Mouse (Mus musculus) c-Kit-negative CD71-positive TER-119-positive erythroid progenitor cells, embryonic 14.5 days (primary cell): Measurements from ENCODE around the gene Ifitm3.
"Not testable (repeated sequence)": the region's sequence is repeated elsewhere in the genome, so short reads cannot be mapped to it uniquely, and the experiment has no call there.

Experiments
- DNase-seq: peaks from one replicate; pipeline ENCODE4 v3.0.0-alpha.2; 2013; ENCODE audit warnings: low read depth, low spot score

The Ifitm3 gene

DNA sequence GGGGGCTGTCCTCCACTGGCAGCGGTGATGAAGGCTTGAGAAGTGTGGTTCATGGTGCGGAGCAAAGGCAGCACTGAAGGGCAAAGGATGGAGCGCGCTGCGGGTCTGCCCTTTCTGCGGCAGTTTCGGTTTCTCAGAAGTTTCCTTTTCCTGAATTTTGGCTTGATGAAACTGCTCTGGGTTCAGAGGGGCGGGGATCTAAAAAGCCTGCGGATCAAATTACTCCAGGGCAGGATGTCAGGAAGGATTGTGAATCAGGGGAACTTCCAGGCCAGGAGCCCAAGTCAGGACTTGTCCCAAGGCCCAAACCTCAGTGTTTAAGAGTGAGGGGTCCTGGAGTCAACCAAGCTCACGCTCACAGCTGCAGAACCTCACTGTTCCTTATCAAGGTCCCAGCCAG, at the start of gene Ifitm3:
Ifitm3 (minus strand) TSS at position 178 of the 400 bp plus-strand sequence.
- DNase-seq, result no peak

DNA sequence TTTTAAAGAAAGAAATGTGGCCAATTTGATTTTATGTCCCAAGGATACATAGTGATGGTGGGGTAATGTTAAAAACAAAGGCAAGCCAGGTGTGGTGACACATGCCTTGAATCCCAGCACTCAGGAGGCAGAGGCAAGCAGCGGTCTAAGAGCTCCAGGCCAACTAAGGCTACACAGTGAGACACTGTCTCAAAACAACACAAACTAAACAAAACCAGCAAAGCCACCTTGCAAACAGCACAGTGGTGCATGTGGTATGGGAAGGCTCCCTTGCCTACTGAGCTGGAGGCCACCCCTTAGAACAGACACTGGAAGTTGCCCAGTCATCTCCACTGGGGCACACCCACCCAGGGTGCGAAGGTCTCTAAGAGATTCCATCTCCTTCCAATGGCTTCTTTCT, 49.4 kb upstream of the Ifitm3 start:
- no peak for DNase-seq

DNA sequence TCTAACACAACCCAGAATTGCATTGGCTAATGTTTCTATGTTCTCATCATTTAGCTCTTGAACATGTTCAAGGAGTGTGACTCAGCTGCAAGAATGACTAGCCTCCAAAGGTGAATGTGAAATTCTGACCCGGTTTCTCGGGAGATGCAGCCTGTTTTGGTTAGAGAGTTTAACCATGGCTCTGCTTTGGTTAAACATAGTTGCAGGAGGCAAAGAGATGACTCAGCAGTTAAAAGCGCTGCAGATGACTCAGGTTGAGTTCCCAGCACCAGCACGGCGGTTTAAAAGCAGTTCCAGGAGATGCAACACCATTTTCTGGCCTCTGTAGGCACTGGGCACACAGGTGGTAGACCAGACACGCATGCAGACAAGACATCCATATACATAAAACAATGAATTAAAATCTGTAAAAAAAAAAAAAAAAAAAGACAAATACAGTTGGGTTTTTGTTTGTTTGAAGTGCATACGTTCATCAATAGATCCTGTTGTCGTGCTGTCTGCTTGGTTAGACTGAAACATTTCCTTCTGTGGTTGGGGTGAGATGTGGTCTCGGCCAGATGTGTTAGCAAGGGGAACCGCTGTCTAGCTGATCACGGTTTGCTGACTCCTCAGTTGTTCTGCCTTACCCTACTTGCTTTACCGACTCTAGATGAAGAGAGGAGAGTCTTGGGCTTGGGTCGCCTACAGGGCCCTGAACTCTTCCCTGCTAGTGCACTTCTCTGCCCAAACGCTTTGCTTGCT, 48.2 kb upstream of the Ifitm3 start:
- no peak for DNase-seq

DNA sequence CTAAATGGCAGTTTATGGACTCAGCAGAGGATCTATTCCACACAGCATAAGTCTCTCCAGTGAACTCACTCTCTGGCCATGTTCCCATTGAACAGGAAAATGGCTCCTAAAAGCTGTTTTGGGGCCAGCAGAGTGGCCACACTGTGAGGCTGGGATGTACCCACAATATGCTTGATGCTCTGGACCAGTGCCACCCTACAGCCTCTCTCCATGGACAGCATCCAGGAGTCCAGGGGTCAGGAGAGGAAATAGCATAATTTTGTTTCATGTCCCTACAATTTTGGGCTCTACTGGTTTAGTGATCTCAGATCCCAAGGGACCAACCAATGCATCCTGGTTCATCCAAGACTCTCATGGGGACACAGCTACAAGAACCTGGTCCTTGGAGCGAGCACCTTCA, 47.0 kb upstream of the Ifitm3 start:
- DNase-seq, result no peak

DNA sequence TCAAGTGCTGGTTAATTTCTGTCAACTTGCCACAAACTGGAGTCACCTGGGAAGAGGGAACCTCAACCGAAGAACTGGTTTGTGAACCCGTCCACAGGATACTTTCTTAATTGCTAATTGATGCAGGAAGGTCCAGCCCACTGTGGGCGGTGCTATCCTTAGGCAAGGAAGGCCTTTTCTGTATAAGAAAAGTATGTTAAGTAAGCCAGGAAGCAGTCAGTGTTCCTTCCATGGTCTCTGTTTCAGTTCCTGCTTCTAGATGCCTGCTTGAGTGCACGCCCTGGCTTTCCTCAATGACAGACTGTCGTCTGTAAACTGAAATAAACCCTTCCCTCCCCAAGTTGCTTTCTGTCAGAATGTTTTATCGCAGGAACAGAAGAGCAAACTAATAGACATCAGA, 46.4 kb upstream of the Ifitm3 start:
- DNase-seq, result no peak

DNA sequence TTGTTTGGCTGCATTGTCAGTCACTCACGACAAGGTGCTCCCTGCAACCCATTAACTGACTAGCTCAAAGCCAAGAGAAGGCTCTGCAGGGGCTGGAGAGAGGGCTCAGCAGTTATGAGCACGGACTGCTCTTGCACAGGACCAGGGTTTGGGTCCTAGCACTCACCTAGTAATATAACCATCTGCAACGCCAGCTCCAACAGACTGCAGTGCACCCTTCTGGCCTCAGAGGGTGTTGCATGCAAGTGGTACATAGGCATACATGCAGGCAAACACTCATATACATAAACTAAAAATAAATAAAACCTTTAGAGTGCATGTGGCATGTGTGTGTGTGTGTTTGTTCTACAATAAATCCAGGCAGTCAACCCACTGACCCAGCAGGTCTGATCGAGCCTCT, 45.2 kb upstream of the Ifitm3 start:
- no peak for DNase-seq

DNA sequence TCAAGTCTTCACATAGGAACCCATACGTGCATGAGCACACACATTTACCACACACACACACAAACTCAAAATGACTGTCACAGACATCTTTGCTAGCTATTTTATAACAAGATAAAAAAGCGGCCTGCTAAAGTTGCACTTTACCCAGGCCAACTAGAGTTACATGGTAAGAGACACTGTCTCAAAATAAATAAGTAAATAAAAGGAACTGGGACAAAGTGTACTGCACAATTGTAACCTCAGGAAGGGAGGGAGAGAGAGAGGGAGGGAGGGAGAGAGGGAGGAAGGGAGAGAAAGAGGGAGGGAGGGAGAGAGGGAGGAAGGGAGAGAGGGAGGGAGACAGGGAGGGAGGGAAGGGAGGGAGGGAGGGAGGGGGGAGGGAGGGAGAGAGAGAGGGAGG, 41.9 kb upstream of the Ifitm3 start:
- DNase-seq, result no peak

DNA sequence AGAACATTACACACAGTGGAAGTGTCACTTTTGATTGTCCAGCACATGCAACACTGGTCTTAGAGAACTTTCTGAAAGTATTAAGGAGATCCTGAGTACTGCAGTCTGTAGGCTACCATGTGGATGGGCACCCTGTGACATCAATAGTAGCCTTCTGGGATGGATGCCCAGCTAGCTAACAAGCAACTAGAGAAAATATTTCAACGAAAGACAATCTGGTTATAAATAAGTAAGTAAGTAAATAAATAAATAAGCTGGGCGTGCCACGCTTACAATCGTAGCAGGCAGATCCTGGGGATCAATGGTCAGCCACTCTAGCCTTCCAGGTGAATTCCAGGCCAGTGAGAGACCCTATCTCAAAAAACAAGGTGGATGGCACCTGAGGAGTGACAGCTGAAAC, 41.4 kb upstream of the Ifitm3 start:
- no peak for DNase-seq

DNA sequence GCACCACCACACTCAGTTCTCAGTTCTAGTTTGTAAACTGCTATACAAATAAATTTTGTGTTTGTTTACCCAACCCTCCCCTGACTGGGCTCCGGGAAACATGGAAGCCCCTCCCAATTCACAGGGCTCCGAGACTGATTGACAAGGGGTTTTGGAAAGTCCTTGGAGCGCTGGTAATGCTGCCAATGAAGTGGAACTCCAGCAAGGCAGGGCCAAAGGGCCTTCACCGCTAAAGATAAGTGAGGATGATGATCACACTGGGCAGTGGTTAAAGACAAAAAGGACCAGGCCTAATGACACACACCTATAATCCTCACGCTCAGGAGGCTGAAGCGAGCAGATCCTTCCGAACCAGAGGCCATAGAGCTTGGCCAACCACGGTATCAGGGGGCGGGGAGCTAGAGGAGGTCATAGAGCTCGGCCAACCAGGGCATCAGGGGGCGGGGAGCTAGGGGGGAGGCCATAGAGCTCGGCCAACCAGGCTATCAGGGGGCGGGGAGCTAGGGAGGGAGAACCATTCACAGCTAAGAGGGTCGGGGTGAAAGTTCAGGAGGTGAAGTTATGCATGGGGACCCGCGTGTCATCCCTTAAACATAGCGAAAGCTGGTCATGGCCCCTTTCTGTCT, 40.6 kb upstream of the Ifitm3 start:
- no peak for DNase-seq

DNA sequence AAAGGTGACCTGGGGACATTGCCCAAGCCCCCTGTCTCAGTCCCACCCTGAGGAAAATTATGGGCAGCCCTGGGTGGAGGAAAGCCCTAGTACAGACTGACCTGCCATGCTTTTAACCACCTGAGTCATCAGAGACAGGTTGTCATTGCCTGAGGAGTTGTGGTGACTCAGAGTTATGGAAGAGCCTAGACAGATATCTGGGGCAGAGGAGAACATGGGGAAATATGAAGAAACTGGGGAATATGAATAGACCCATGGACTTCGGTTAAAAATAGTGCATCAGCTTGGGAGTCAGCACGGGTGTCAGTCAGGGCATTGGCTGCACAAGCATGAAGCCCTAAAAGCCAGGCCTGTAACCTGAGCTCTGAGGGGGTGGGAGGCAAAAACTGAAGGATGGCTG, 38.8 kb upstream of the Ifitm3 start:
- no peak for DNase-seq

DNA sequence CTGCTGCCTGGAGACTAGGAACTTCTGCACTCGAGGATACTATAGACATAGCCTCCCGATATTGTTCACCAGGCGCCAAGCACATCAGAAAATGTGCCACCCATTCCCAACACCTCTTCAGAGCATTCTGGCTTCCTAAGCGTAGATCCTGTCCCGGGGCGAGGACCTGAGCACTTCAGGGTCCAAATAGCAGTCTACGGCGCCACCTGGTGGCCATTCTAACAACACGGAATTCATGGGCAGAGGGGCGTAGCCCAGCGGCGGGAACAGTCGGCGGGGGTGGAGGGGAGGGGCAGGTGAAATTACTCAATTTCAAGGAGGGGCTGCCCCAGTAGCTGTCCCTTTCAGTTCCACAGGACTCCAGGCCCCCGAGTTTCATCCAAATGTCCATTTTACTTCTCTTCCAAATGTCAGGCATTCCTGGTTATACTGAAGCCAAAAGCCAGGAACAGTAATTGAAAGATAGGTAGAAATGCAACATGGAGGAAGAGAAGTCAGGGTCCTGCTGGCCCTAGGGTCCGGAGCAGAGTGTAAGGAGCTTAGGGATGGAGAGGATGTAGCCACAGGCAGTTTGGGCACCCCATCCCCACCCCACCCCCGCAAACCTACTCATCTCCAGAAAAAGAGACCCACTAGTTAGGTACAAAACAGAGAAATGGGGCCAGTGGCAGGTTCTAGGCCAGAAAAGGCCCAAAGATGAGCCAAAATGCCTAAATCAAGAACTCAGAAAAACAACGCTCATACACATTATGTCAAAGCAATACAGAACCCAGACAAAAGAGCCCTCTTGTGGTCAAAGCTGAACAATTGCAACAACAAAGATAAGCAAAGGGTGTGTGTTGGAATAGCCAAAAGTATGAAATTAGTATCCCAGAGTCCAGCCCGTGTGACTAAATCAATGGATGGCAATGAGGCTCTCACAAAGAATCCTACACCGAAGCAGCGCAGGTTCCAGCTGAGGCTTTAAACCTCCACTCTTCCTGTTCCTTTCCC, 38.0 kb upstream of the Ifitm3 start:
- peak; percentile 81 for DNase-seq

DNA sequence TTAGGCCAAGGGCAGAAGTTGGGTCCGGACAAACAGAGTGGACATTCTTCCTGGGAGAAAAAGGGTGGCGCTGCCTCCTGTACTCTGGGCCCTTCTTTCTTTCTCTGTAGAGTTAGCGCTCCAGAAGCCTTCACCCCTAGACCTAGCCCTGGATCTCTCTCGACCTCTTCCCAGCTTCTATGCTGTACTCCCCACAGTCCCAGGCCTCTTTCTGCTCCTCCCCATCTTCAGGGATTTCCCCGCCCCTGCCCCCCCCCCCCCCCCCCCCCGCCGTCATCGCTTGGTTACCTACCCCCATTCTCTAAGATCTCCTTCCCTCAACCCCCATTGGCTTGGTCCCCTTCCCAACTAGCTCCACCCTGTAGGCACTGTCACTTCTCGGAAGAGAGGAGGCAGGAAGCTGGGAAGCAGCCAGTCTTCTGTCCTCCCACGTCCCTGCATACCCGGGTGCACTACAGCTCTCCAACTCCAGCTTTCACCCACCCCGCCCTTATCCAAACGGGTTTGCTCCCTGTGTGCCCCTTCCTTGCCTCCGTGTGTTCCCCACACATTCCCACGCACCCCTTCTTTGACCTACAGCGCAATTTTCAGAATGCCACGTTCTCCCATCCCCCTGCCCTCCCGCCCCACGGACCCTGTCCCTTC, 37.1 kb upstream of the Ifitm3 start:
- no peak for DNase-seq

DNA sequence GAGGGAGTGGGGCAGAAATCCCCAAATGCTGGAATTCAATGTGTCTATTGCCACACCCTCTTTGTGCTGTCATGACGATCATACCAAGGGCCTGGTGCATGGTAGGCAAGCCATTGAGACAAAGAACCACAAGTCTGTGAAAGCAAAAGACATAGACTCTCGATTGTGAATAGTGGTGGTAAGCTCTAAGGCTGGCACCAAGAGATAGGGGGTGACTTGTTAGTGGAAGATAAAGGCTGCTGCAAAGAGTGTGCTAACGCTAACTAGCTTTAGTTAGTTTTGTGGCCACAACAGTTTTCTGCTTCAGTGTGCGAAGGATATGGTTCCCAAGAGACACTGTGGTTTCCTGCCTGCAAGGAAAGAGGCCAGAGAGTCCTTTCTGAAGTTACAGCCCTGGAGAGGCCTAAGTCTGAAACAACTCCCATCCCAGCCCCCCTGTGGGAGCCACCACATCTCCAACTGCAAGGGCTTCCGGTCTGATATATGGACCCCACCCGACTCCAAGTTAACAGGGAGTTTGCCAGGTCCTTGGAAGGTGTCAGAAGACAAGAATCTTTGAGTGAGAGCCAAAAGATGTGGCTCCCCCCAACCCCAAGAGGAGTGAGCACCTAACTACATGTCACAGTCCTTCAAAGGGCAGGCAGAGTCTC, 36.5 kb upstream of the Ifitm3 start:
- DNase-seq, result no peak

DNA sequence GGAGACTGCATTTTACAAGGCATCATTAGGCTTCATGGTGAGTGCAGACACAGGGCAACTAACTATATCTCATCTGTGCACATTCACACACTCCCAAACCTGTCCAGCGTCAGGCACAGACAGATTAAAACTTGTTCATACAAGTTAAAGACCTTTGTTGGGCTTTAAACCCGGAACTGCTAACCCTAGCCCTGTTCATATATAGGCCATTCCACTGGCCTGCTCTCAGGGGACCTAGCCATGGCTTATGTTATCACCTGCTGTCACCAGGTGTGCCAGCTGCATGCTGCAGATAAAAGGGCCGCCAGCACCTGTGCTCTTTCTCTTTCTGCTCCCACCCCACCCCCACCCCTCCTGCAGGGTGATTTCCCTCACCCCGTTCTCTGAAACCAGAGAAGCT, 32.0 kb upstream of the Ifitm3 start:
- no peak for DNase-seq

DNA sequence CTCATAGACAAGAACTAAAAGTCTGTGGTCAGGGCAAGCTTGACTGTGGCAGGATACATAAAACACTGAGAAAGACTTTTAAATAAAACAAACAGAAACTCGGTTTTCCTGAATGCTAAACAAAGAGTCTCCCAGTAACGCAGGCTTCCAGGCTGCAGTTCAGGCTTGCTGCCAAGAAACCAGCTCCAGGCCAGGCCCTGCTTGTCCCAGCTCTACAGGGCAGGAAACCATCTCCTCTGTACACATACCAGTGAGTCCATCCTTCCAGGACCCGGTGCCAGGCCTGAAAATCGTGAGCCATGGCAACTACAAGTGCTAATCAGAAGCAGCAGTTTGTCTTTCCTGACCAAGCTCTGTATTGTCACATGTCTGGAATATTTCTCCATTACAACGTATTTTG, 31.1 kb upstream of the Ifitm3 start:
- DNase-seq, result no peak

DNA sequence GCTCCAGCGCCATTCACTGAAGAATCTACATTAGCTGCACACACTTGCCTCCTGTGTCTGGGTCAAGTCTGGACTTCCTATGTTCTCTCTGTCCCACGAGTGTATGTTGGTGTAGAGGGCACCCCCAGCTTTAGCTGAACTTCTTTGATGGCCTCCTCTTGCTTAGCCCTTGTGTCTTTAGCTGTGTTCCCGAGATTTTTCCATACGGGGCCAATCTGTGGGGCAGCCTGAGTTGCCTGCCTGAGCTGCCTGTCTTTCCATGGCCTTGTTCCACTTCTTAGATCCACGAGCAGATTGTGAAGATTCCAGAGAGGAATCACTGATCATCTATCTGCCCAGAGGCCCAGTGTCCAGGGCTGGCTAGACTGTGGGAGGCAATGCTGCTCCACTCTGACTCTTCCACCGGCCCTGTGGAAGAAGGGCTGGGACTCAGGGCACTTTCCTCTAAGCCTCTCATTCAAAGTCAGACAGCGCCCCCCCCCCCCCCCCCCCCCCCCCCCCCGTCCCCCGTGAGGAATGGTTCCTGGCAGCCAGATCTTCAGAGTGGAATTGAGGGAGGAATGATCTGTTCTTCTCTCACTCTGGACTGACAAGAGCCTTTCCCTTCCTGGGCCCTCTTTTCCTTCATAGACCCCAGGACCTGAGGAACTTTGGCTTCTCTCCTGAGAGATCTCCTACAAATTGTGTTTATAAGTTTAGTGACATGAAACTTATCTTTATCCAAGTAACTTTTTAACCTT, 30.5 kb upstream of the Ifitm3 start:
- no peak for DNase-seq

DNA sequence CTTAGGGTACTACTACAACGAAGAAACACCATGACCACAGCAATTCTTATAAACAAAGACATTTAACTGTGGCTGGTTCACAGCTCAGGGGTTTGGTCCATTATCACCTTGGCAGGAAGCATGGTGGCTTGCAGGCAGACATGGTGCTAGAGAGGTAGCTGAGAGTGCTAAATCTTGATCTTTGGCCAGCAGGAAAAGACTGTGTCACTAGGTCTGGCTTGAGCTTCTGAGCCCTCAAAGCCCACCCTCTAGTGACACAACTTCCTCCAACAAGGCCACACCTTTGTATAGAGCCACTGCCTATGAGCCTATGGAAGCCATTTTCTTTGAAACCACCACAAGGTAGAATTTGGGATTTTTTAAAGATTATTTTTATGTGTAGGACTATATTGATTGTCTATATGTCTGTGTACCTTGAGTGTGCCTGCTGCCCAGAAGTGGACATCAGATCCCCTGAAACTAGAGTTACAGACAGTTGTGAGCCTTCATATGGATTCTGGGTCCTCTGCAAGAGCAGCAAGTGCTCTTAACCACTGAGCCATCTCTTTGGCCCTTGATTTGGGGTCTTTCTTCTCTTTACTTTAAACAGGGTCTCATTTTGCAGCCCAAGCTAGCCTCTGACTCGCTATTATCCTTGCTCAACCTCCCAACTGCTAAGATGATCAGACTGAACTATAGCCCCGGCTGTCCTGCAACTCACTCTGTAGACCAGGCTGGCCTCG, 29.0 kb upstream of the Ifitm3 start:
- no peak for DNase-seq

DNA sequence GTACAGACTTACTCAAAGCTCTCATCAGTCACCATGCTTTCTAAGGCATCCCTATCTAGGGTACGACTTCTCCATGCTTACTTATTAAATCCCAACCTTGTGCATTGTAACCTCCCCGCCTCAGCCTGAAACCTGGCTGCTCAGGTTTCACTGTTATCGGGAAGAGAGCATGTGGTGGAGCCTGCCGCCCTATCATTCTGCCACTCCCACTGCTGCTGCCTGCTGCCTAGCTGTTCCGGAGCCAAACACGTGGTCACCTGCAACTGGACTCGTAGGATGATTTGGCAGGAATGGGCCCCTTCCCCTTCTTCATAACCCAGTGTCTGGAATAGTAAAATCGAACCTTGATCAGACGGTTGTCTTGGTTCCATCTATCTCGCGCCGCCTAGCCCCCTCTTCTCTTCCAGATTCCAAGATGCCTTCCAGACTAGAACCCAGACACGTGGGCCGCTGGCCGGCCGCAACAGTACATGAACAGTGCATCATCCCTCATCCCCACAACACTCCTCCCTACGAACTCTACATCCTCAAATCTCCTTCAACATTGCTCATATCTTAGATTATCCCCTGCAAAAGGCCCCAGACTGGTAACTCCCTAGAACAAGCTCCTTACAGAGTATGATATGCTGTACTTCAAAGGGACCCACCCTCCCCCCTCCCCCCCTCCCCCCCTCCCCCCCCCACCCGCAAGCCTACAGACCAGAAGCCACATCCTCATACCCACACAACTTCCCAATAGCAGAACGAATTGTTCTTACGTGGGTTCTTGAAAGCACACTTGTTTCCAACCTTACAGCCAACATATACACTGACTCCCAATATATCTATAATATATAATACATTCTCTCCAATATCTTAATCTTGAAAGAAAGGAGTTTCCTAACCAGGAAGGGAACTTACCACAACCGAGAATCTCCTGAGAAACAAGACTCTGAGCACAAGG, 27.8 kb upstream of the Ifitm3 start:
- DNase-seq, result no peak

DNA sequence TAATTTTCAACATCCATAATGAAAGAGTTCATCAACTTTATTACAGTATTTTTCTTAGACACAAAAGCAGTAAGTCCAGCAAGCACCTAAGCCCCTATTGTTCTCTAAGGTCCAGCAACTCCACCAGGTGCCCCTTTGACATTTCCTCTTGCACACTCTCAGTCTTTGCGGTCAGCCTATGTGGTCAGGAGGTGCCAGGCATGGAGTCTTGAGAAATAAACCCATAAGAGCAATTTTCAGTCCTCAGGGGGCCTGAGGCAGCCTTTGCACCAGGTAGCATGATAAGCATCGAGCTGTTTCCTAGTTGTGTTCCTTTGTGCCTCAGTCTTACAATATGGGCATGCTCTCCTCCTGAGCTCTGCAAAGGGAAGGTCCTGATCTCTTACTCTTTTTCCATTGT, 26.1 kb upstream of the Ifitm3 start:
- not testable (repeated sequence) for DNase-seq
